Mouse (Mus musculus) hindbrain, embryonic 14.5 days (tissue): ENCODE data around the gene Mrpl4. TPM values are rescaled to one million over a fixed set of nuclear protein-coding genes. Genes with fewer than 3 reads are reported as not detected.

Experiments used
- ATAC-seq: fragments of 200-750 bp; cut with Nextera tagmentation; 2 replicates; pipeline ENCODE4 v1.8.0; 2017; ENCODE audit warnings: moderate number of reproducible peaks, mild to moderate bottlenecking, moderate TSS enrichment, moderate library complexity; ENCODE audit not compliant: low FRiP score
- DNase-seq: peaks from one replicate; pipeline ENCODE4 v3.0.0-alpha.2; 2015; ENCODE audit warnings: low spot score
- H3K27ac ChIP-seq: fragments of 300-500 bp; sonication (generic); 2 replicates; pipeline ENCODE4 v1.5.1; 2014; ENCODE audit warnings: mild to moderate bottlenecking, moderate library complexity
- H3K27me3 ChIP-seq: fragments of 300-500 bp; sonication (generic); 2 replicates; pipeline ENCODE4 v1.6.1; 2014; ENCODE audit warnings: mild to moderate bottlenecking, low read length, mixed read lengths; ENCODE audit not compliant: control insufficient read depth, insufficient read depth
- H3K36me3 ChIP-seq: fragments of 300-500 bp; sonication (generic); replicated peaks from 2 replicates; pipeline ENCODE4 v1.6.1; 2014; ENCODE audit not compliant: control insufficient read depth, insufficient read depth
- H3K4me1 ChIP-seq: fragments of 300-500 bp; sonication (generic); replicated peaks from 2 replicates; pipeline ENCODE4 v1.6.1; 2014; ENCODE audit warnings: antibody characterized with exemption, low read length, mixed read lengths; ENCODE audit not compliant: control insufficient read depth, insufficient read depth
- H3K4me2 ChIP-seq: fragments of 300-500 bp; sonication (generic); replicated peaks from 2 replicates; pipeline ENCODE4 v1.6.1; 2014; ENCODE audit warnings: mild to moderate bottlenecking, moderate library complexity
- H3K4me3 ChIP-seq: fragments of 300-500 bp; sonication (generic); replicated peaks from 2 replicates; pipeline ENCODE4 v1.5.1; 2014; ENCODE audit warnings: mild to moderate bottlenecking, low read length
- H3K9ac ChIP-seq: fragments of 300-500 bp; sonication (generic); 2 replicates; pipeline ENCODE4 v1.6.1; 2014
- H3K9me3 ChIP-seq: fragments of 300-500 bp; sonication (generic); 2 replicates; pipeline ENCODE4 v1.6.1; 2016; ENCODE audit warnings: low read length; ENCODE audit not compliant: control insufficient read depth
- WGBS: fragments of 180-500 bp; shearing (Covaris S2); extraction: QIAGEN DNeasy Blood & Tissue Kit; methylation state at CpG from one replicate; pipeline ENCODE4 v1.1.7; 2014; 5-methylcytosine and 5-hydroxymethylcytosine counted together
- polyA plus RNA-seq: library from polyadenylated mRNA; unstranded; fragments of >200 nt; fragmentation: Nextera tagmentation; extraction: Ambion mirVana; gene quantifications from 2 replicates; pipeline ENCODE4 v1.2.1, GENCODE M21; 2014

Gene Mrpl4
- polyA plus RNA-seq, 1 experiment from 2014 or later = 102 TPM

- peak; percentile 44 for ATAC-seq
- H3K27me3 ChIP-seq = peaks cover 78% of the 10 kb centered on the region
- peaks cover 34% of the 10 kb centered on the region for H3K4me1 ChIP-seq
- no peaks in the 10 kb centered on the region for H3K36me3 ChIP-seq
- H3K4me2 ChIP-seq = peak overlapping the region; percentile 90
- peak overlapping the region; percentile 41 for H3K4me3 ChIP-seq
- WGBS = under 1% methylated on average over 13 of the region's 13 CpGs
- 0 out of 2 replicates have a peak overlapping the region, but pooled peaks have one; percentile 57 for H3K9ac ChIP-seq
- no peak overlapping the region for H3K27ac ChIP-seq
- peak; percentile 79 for DNase-seq
- no peaks in the 10 kb centered on the region for H3K9me3 ChIP-seq
Measured at GRCm38 (mm10) chr9:21030781-21031250, 28.3 kb downstream of the Mrpl4 start.

- Histone ChIP-seq H3K9ac (peak overlapping the region; percentile 57), H3K27me3 (peaks cover 83% of the 10 kb centered on the region), H3K4me2 (peak overlapping the region; percentile 90), H3K4me3 (peak overlapping the region; percentile 41), H3K27ac (no peak overlapping the region), H3K9me3 (no peaks in the 10 kb centered on the region), H3K4me1 (peaks cover 34% of the 10 kb centered on the region), H3K36me3 (no peaks in the 10 kb centered on the region)
- WGBS = under 1% methylated on average over 36 of the region's 36 CpGs
- DNase-seq = peak; percentile 55
- peak; percentile 61 for ATAC-seq
Measured at GRCm38 (mm10) chr9:21031251-21031895, 28.8 kb downstream of the Mrpl4 start.

- peaks cover 40% of the 10 kb centered on the region for H3K4me1 ChIP-seq
- H3K4me2 ChIP-seq = peak within 1 kb of the TSS; percentile 90
- peaks cover 83% of the 10 kb centered on the region for H3K27me3 ChIP-seq
- WGBS = under 1% methylated on average over 34 of the region's 35 CpGs
- H3K4me3 ChIP-seq = peak within 1 kb of the TSS; percentile 41
- no peaks in the 10 kb centered on the region for H3K9me3 ChIP-seq
- DNase-seq = no peak
- no peaks in the 10 kb centered on the region for H3K36me3 ChIP-seq
- ATAC-seq = peak; percentile 44
- peak within 1 kb of the TSS; percentile 57 for H3K9ac ChIP-seq
- H3K27ac ChIP-seq = no peak within 1 kb of the TSS
Measured at GRCm38 (mm10) chr9:21031896-21032351, 29.4 kb downstream of the Mrpl4 start, which contains the start of gene Icam5. Gene Icam5, plus strand, starts transcription at chr9:21032073.

- Histone ChIP-seq H3K4me1 (peaks cover 45% of the 10 kb centered on the region), H3K4me3 (peak overlapping the region; percentile 41), H3K27me3 (peaks cover 87% of the 10 kb centered on the region), H3K9ac (peak overlapping the region; percentile 57), H3K4me2 (peak overlapping the region; percentile 90), H3K36me3 (no peaks in the 10 kb centered on the region), H3K27ac (no peak overlapping the region), H3K9me3 (no peaks in the 10 kb centered on the region)
- no peak for DNase-seq
- ATAC-seq = no peak
- WGBS = 5% methylated on average over 7 of the region's 7 CpGs
Measured at GRCm38 (mm10) chr9:21032491-21032890, 30.0 kb downstream of the Mrpl4 start.

GRCm38 (mm10) chr9:21033136-21033535, 30.6 kb downstream of the Mrpl4 start:
- Histone ChIP-seq H3K27ac (no peak overlapping the region), H3K27me3 (peaks cover 93% of the 10 kb centered on the region), H3K36me3 (no peaks in the 10 kb centered on the region), H3K4me3 (peak overlapping the region; percentile 41), H3K9ac (no peak overlapping the region), H3K4me1 (peaks cover 51% of the 10 kb centered on the region), H3K4me2 (peak overlapping the region; percentile 90), H3K9me3 (no peaks in the 10 kb centered on the region)
- ATAC-seq (no peak), DNase-seq (peak; percentile 54)
- WGBS = under 1% methylated on average over 34 of the region's 34 CpGs

GRCm38 (mm10) chr9:21034481-21035085, 32.0 kb downstream of the Mrpl4 start:
- Histone ChIP-seq H3K27me3 (peaks cover 93% of the 10 kb centered on the region), H3K9ac (no peak overlapping the region), H3K9me3 (no peaks in the 10 kb centered on the region), H3K4me3 (no peak overlapping the region), H3K27ac (no peak overlapping the region), H3K36me3 (no peaks in the 10 kb centered on the region), H3K4me2 (0 out of 2 replicates have a peak overlapping the region, but pooled peaks have one; percentile 76), H3K4me1 (peaks cover 48% of the 10 kb centered on the region)
- DNase-seq (no peak), ATAC-seq (no peak)
- 6% methylated on average over 17 of the region's 17 CpGs for WGBS

- Histone ChIP-seq H3K9ac (no peak overlapping the region), H3K4me2 (peak overlapping the region; percentile 76), H3K27ac (no peak overlapping the region), H3K4me3 (peak overlapping the region; percentile 46; the same call in 1 of the 2 replicates), H3K4me1 (peaks cover 45% of the 10 kb centered on the region), H3K27me3 (peaks cover 93% of the 10 kb centered on the region), H3K9me3 (no peaks in the 10 kb centered on the region), H3K36me3 (no peaks in the 10 kb centered on the region)
- DNase-seq = no peak
- ATAC-seq = no peak
- WGBS = 18% methylated on average over 9 of the region's 9 CpGs
Measured at GRCm38 (mm10) chr9:21035586-21035985, 33.0 kb downstream of the Mrpl4 start.

GRCm38 (mm10) chr9:21036161-21036560, 33.6 kb downstream of the Mrpl4 start:
- WGBS = 7% methylated on average over 20 of the region's 20 CpGs
- DNase-seq (no peak), ATAC-seq (no peak)
- peaks cover 91% of the 10 kb centered on the region for H3K27me3 ChIP-seq
- no peak overlapping the region for H3K9ac ChIP-seq
- no peaks in the 10 kb centered on the region for H3K36me3 ChIP-seq
- H3K4me2 ChIP-seq = peak overlapping the region; percentile 76
- H3K4me1 ChIP-seq = peaks cover 45% of the 10 kb centered on the region
- no peak overlapping the region for H3K27ac ChIP-seq
- peak overlapping the region; percentile 46 for H3K4me3 ChIP-seq
- H3K9me3 ChIP-seq = no peaks in the 10 kb centered on the region

- no peak overlapping the region for H3K27ac ChIP-seq
- WGBS = 2% methylated on average over 22 of the region's 22 CpGs
- H3K27me3 ChIP-seq = peaks cover 90% of the 10 kb centered on the region
- no peak for DNase-seq
- no peaks in the 10 kb centered on the region for H3K36me3 ChIP-seq
- ATAC-seq = no peak
- peak overlapping the region; percentile 76 for H3K4me2 ChIP-seq
- no peak overlapping the region for H3K9ac ChIP-seq
- peak overlapping the region; percentile 46 for H3K4me3 ChIP-seq
- H3K4me1 ChIP-seq = peaks cover 44% of the 10 kb centered on the region
- H3K9me3 ChIP-seq = no peaks in the 10 kb centered on the region
Measured at GRCm38 (mm10) chr9:21036666-21037065, 34.1 kb downstream of the Mrpl4 start.
